Mouse (Mus musculus) cerebellum, adult 11 months (tissue): ENCODE results near the gene Umps.

Experiments
- DNase-seq: peaks from one replicate; pipeline ENCODE4 v3.0.0; 2022

The Umps gene

GRCm38 (mm10) chr16:33966538-33967282, at the start of gene Umps:
TSS of gene Umps (minus strand) at chr16:33967038.
- DNase-seq = peak; percentile 78

GRCm38 (mm10) chr16:34011991-34012845, 45.4 kb upstream of the Umps start:
- DNase-seq = no peak

GRCm38 (mm10) chr16:34009567-34009966, 42.7 kb upstream of the Umps start:
- DNase-seq = no peak

GRCm38 (mm10) chr16:34005986-34006385, 39.1 kb upstream of the Umps start:
- DNase-seq = no peak

GRCm38 (mm10) chr16:34004128-34004578, 37.3 kb upstream of the Umps start:
- no peak for DNase-seq

GRCm38 (mm10) chr16:34003566-34004127, 36.8 kb upstream of the Umps start:
- DNase-seq = no peak

GRCm38 (mm10) chr16:34000715-34001114, 33.9 kb upstream of the Umps start:
- no peak for DNase-seq

- peak; percentile 25 for DNase-seq
Observed at GRCm38 (mm10) chr16:33999388-33999787, 32.5 kb upstream of the Umps start.

GRCm38 (mm10) chr16:33998011-33998410, 31.2 kb upstream of the Umps start:
- peak; percentile 24 for DNase-seq

- DNase-seq = peak; percentile 41
Observed at GRCm38 (mm10) chr16:33996030-33996429, 29.2 kb upstream of the Umps start.

GRCm38 (mm10) chr16:33995496-33995895, 28.7 kb upstream of the Umps start:
- DNase-seq = no peak

GRCm38 (mm10) chr16:33994321-33994720, 27.5 kb upstream of the Umps start:
- DNase-seq = no peak

GRCm38 (mm10) chr16:33990712-33991111, 23.9 kb upstream of the Umps start:
- no peak for DNase-seq

- DNase-seq = no peak
Observed at GRCm38 (mm10) chr16:33989106-33989505, 22.3 kb upstream of the Umps start.

- DNase-seq = peak; percentile 23
Observed at GRCm38 (mm10) chr16:33988358-33989012, 21.6 kb upstream of the Umps start.

- no peak for DNase-seq
Observed at GRCm38 (mm10) chr16:33986993-33987392, 20.2 kb upstream of the Umps start.

- DNase-seq = no peak
Observed at GRCm38 (mm10) chr16:33985372-33985771, 18.5 kb upstream of the Umps start.

- DNase-seq = no peak
Observed at GRCm38 (mm10) chr16:33983712-33984111, 16.9 kb upstream of the Umps start.

- no peak for DNase-seq
Observed at GRCm38 (mm10) chr16:33979855-33980254, 13.0 kb upstream of the Umps start.

- no peak for DNase-seq
Observed at GRCm38 (mm10) chr16:33967283-33967640, 424 bp upstream of the Umps start.

GRCm38 (mm10) chr16:33965878-33966537, 830 bp downstream of the Umps start:
- DNase-seq = no peak

GRCm38 (mm10) chr16:33963509-33963908, 3.3 kb downstream of the Umps start:
- DNase-seq = no peak

GRCm38 (mm10) chr16:33954793-33955192, 12.0 kb downstream of the Umps start:
- DNase-seq = no peak
